Mouse (Mus musculus) E14TG2a.4 (cell line): Measurements from ENCODE around the gene Adipor2.

ENCODE experiments used
- H3K27me3 ChIP-seq: 2 replicates; pipeline ENCODE4 v1.6.1; 2014; ENCODE audit warnings: low read length, control low read depth; ENCODE audit not compliant: insufficient read depth
- H3K36me3 ChIP-seq: 2 replicates; pipeline ENCODE4 v1.6.1; 2014; ENCODE audit warnings: low read length, control low read depth; ENCODE audit not compliant: insufficient read depth
- H3K4me1 ChIP-seq: replicated peaks from 2 replicates; pipeline ENCODE4 v1.6.1; 2014; ENCODE audit warnings: low read depth, low read length, control low read depth
- H3K4me3 ChIP-seq: replicated peaks from 2 replicates; pipeline ENCODE4 v1.5.1; 2014; ENCODE audit warnings: mild to moderate bottlenecking, low read length
- H3K9me3 ChIP-seq: 2 replicates; pipeline ENCODE4 v1.6.1; 2014; ENCODE audit warnings: low read length, control low read depth
- CTCF ChIP-seq: conservative IDR thresholded peaks from 2 replicates; pipeline ENCODE4 v1.5.1; 2014; ENCODE audit warnings: low read length
- NANOG ChIP-seq: IDR thresholded peaks from 2 replicates; pipeline ENCODE4 v1.6.1; 2014; ENCODE audit warnings: borderline replicate concordance, low read length, mixed read lengths
- POU5F1 ChIP-seq: IDR thresholded peaks from 2 replicates; pipeline ENCODE4 v1.6.1; 2014; ENCODE audit warnings: low read length, borderline replicate concordance

Adipor2 gene

DNA sequence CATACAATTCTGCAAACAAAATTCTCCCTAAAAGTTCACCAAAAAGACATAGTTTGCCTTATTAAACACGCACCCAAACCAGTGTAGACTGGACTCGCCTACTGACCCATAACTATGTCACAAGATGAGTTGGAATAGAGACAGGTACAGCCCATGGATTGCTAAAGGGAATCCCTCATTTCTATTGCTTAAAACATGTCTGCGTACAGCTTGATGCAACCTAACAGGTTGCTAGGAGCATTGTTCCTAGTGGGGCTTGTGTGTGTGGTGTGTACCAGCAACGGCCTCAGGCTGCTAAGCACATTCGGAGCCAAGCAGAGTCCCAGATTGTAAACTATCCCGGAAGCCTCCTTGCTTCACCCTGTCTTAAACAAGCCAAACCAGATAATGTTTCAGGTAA is 861 bp downstream of the Adipor2 start:
- Histone ChIP-seq H3K9me3 (no peaks in the 10 kb centered on the region), H3K4me1 (peaks cover 88% of the 10 kb centered on the region), H3K27me3 (no peaks in the 10 kb centered on the region), H3K36me3 (peaks cover 24% of the 10 kb centered on the region), H3K4me3 (peak overlapping the region; percentile 82)
- TF ChIP-seq POU5F1: no peak
- no peak for TF ChIP-seq CTCF
- TF ChIP-seq NANOG: no peak

DNA sequence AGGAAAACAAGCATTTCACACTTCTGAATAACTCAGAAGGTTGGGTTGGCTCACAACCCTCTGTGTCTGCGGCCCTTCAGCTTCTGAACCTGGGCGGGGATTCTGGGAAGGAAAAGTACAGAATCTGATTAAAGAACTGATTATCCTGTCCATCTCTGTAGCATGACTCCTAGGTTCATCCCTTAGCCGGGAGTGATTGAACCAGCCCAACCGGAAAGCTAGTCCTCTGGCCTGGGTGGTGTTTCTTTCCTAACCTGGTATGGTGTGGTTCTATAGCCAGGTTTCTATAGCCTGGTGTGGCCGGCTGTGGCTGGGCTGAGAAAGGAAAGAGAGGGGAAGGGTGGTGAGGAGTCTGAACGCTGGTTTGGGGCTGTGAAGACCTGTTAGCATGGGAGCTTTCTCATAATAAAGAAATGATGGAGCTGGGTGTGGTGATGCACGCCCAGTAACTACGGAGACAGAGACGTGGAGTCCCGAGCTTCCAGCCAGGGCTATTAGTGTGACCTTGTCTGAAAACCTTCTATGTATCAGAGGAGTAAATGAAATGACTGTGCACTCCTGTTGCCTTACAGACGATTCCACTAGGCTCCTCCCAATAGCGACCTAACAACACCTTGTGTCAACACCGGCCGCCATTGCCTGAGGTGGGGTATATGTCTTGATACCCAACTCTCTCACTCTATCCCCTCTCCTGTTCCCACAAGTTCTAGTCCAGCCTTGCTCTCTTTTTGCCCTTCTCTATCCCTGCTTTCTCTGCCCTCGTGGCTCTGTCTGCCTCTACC is 3.1 kb downstream of the Adipor2 start:
- Histone ChIP-seq H3K4me1 (peaks cover 88% of the 10 kb centered on the region), H3K36me3 (peaks cover 44% of the 10 kb centered on the region), H3K27me3 (no peaks in the 10 kb centered on the region), H3K9me3 (no peaks in the 10 kb centered on the region), H3K4me3 (peak overlapping the region; percentile 82)
- no peak for TF ChIP-seq CTCF
- no peak for TF ChIP-seq POU5F1
- no peak for TF ChIP-seq NANOG

DNA sequence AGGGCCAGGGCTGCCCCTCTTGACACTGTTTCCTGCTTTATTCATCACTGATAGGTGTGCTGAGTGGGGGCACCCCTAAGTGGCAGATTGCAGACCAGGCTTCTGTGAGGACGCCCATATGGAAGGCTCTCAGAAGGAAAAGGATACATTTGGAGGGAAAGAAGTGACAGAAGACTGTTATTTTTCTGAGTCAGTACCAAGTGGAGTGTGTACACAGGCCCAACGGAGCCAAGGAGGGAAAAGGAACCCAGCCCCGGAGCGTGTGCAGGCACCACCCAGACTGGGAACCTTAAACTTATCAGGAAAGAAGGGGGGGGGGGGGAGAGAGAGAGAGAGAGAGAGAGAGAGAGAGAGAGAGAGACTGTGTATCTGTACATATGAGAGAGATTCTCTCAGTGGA is 4.9 kb downstream of the Adipor2 start:
- Histone ChIP-seq H3K4me1 (peaks cover 88% of the 10 kb centered on the region), H3K36me3 (peaks cover 44% of the 10 kb centered on the region), H3K9me3 (no peaks in the 10 kb centered on the region), H3K27me3 (no peaks in the 10 kb centered on the region), H3K4me3 (no peak overlapping the region)
- no peak for TF ChIP-seq NANOG
- no peak for TF ChIP-seq POU5F1
- no peak for TF ChIP-seq CTCF

DNA sequence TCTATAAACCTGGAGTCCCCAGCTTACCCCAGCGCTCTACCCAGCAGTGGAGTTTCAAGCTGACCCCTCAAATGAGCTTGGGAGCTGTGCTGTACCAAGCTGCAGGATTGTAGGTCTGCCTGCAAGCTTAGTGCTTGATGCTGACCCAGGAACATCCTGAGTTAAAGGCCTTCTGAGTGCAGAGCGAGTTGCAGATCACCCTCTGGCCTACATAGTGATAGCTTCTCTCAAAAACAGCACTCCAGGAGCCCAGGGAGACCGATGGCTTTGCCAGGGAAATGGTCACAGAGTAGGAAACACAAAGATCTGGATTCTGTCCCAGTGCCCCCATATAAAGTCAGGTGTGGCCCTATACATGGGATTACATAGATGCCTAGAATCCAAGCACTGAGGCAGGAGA is 6.0 kb downstream of the Adipor2 start:
- TF ChIP-seq CTCF (no peak), NANOG (no peak), POU5F1 (no peak)

DNA sequence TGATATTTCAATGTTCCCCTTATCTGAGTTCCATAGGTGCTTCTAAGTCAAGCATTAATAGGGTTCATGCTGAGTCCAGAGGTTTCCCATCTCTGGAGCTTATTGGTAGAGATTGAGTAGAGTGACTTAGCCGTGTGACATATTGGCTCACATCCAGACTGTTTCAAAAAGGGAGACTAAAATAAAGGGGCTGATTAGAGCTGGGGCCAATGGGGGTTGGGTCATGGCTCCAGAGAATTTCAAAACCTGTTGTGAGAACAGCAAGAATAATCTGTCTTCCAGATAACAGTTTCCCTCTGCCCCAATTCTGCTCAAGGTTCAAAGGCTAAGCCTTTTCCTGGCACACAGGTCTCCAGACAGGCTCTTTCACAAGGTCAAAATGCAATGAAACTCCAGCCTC is 7.7 kb downstream of the Adipor2 start:
- no peak for TF ChIP-seq NANOG
- TF ChIP-seq CTCF: no peak
- no peak for TF ChIP-seq POU5F1
- peaks cover 59% of the 10 kb centered on the region for H3K36me3 ChIP-seq
- no peaks in the 10 kb centered on the region for H3K9me3 ChIP-seq

More for the DNA sequence above, 6.0 kb downstream of the Adipor2 start:
- Histone ChIP-seq H3K4me1 (peaks cover 89% of the 10 kb centered on the region), H3K27me3 (no peaks in the 10 kb centered on the region), H3K4me3 (no peak overlapping the region), H3K36me3 (peaks cover 50% of the 10 kb centered on the region), H3K9me3 (no peaks in the 10 kb centered on the region)

DNA sequence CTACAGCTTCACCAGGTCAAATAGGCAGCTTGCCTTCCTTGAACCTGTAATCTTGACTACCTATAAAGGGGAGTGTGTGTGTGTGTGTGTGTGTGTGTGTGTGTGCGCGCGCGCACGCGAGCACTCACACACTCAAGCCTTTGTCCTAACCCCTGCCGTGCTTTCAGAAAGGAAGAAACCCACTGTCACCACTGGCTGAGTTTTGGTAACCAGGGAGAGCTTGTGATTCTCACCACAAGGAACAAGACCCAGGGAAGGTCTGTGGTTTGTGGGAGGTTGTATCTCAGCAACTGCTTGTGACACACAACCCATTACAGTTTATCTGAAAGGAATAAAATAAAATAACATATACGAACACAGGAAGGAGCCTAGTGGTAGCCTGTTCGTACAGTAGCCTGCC is 8.9 kb downstream of the Adipor2 start:
- TF ChIP-seq NANOG (no peak), CTCF (no peak)
- H3K27me3 ChIP-seq: no peaks in the 10 kb centered on the region
- H3K4me1 ChIP-seq: peaks cover 78% of the 10 kb centered on the region
- H3K36me3 ChIP-seq: peaks cover 65% of the 10 kb centered on the region
- no peaks in the 10 kb centered on the region for H3K9me3 ChIP-seq
- no peak overlapping the region for H3K4me3 ChIP-seq

More for the DNA sequence above, 7.7 kb downstream of the Adipor2 start:
- peaks cover 81% of the 10 kb centered on the region for H3K4me1 ChIP-seq
- no peaks in the 10 kb centered on the region for H3K27me3 ChIP-seq
- H3K4me3 ChIP-seq: no peak overlapping the region

DNA sequence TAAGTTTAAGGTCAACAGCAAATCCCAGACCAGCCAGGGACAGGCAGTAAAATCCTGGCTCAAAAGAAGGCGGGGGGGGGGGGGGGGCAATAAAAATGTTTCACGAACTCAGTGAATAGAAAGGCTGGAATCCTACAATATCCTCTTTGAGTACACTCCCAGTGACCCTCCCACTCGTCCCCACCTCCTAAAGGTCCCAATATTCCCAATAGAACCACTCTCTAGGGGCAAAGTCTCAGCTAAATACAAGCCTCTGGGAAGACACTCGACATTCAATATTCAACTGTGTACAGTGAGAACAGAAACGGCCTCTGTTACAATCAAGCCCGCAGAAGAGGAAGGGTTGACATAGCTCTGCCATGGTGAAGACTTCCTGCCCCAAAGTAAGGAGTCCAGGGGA is 9.7 kb downstream of the Adipor2 start:
- Histone ChIP-seq H3K4me1 (peaks cover 81% of the 10 kb centered on the region), H3K27me3 (no peaks in the 10 kb centered on the region), H3K4me3 (no peak overlapping the region), H3K36me3 (peaks cover 64% of the 10 kb centered on the region), H3K9me3 (no peaks in the 10 kb centered on the region)
- no peak for TF ChIP-seq NANOG
- no peak for TF ChIP-seq CTCF
- no peak for TF ChIP-seq POU5F1

DNA sequence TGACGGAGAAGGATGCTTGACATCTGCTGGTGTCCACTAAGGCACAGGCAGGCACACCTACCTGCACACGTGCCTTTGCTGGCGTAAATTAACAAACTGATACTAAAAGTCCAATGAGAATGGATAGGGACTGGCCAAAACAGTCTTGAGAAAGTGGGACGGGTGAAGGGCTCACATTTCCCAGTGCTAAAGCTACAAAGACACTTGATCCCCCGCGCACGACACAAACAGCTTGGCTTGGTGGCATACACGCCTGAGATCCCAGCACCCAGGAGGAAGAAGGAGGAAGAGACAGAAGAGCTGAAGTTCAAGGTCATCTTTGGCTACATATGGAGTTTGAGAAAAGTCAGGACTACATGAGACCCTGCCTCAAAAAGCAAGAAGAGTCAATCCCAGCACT is 11.0 kb downstream of the Adipor2 start:
- H3K36me3 ChIP-seq: peaks cover 63% of the 10 kb centered on the region
- H3K4me1 ChIP-seq: peaks cover 81% of the 10 kb centered on the region
- no peak for TF ChIP-seq POU5F1
- no peak for TF ChIP-seq NANOG
- no peak for TF ChIP-seq CTCF
- H3K4me3 ChIP-seq: no peak overlapping the region
- no peaks in the 10 kb centered on the region for H3K27me3 ChIP-seq
- H3K9me3 ChIP-seq: no peaks in the 10 kb centered on the region

DNA sequence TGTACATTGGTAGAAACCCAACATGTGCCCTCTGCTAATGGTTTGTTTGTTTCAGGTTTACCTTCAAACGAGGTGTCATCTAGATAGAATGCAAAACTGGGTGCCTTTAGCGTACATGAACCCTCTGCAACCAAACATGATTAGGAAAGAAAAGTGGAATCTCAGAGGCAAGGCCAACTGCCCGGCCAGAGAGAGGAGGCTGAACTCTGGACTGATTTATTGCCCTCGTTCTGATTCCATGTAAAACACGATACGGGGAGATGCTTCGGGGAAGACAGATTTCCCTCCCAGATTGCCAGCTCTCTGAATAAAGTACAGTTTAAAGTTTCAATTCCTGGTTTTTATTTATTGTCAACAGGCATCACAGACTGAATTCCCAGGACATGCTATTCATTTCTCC is 12.2 kb downstream of the Adipor2 start:
- Histone ChIP-seq H3K4me1 (peaks cover 69% of the 10 kb centered on the region), H3K4me3 (no peak overlapping the region), H3K27me3 (no peaks in the 10 kb centered on the region), H3K9me3 (no peaks in the 10 kb centered on the region), H3K36me3 (peaks cover 63% of the 10 kb centered on the region)
- TF ChIP-seq POU5F1: no peak
- no peak for TF ChIP-seq NANOG
- no peak for TF ChIP-seq CTCF
